Comparison of ENCODE assay signal across 24 mouse cellular contexts in the genomic region with DNA sequence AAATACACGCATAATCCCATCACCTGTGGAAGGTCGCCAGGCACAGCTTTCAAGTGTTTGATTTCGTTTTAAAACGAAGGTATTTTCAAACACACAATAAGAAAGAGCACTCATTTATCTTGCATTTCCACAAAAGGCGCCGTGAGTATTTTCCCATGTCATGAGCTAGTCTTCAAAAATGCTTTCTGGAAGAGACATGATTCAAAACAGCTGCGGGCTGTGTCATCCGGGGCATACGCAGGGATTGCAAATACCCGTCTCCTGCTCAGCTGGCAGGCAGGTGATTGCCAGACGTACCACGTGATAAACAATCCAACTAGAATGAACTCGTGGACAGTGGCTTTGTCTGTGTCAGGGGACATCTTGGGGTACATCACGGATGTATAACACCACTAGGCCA.
DNase-seq lines count a peak whose midpoint lies in the region; ATAC-seq and TF ChIP-seq lines count a peak whose summit lies in the region.
"Had no signal": no experiment of that assay in that cellular context is flagged by ENCODE, and none has a peak within 500 bp of the region (broad histone marks: within the 10 kb centered on the region; RNA-seq: fewer than 3 reads in every experiment).

No protein-coding gene starts in this region.

- 0 out of 2 replicates have a peak, but pooled peaks cover 2% of the 10 kb centered on the region for H3K4me1 ChIP-seq in embryonic facial prominence, embryonic 11.5 days (ENCODE audit: control insufficient read depth, insufficient read depth, low read length)
- peaks cover 19% of the 10 kb centered on the region for H3K4me1 ChIP-seq in embryonic facial prominence, embryonic 10.5 days
- peaks cover 36% of the 10 kb centered on the region for H3K4me1 ChIP-seq in embryonic facial prominence, embryonic 13.5 days
- H3K4me1 ChIP-seq in embryonic fibroblast, embryonic 13.5 days (ENCODE audit: control insufficient read depth, insufficient read depth, low read length) = peaks cover 13% of the 10 kb centered on the region
- H3K4me1 ChIP-seq in hindbrain, postnatal 0 days (ENCODE audit: insufficient read depth, low read length) = peaks cover 12% of the 10 kb centered on the region; the same call in 1 of the 2 replicates

- H3K36me3 ChIP-seq in embryonic facial prominence, embryonic 11.5 days (replicated peaks; ENCODE audit: control insufficient read depth, insufficient read depth, low read depth, low read length) = no peaks in the 10 kb centered on the region
- H3K36me3 ChIP-seq in embryonic facial prominence, embryonic 10.5 days (replicated peaks) = no peaks in the 10 kb centered on the region
- H3K36me3 ChIP-seq in embryonic facial prominence, embryonic 13.5 days = no peaks in the 10 kb centered on the region
- H3K36me3 ChIP-seq in hindbrain, postnatal 0 days (ENCODE audit: insufficient read depth, low read length) = no peaks in the 10 kb centered on the region
- H3K36me3 ChIP-seq: G1E; hindbrain, embryonic 12.5 days; hindbrain, embryonic 15.5 days; intestine, embryonic 15.5 days had no signal

- TF ChIP-seq POLR2A in embryonic fibroblast, embryonic 13.5 days (IDR thresholded peaks at IDR 0.05; ENCODE audit: low read depth, low read length) = no peak

- no peak for ATAC-seq in embryonic facial prominence, embryonic 11.5 days (replicated peaks; ENCODE audit: insufficient number of reproducible peaks, low FRiP score, low TSS enrichment, low read depth)
- ATAC-seq in embryonic facial prominence, embryonic 13.5 days (ENCODE audit: insufficient number of reproducible peaks, insufficient read depth, low FRiP score, low TSS enrichment, low read depth) = no peak
- no peak for ATAC-seq in hindbrain, postnatal 0 days
- ATAC-seq: activated CD4-positive, CD25-positive, alpha-beta regulatory T cell, adult 4 months; forebrain, embryonic 14.5 days; forebrain, postnatal 0 days; intestine, embryonic 15.5 days had no signal

- no peak for TF ChIP-seq CTCF in embryonic fibroblast, embryonic 13.5 days (IDR thresholded peaks at IDR 0.05; ENCODE audit: borderline replicate concordance, insufficient read depth, low read length)
- no peak for TF ChIP-seq CTCF in hindbrain, postnatal 0 days (IDR thresholded peaks at IDR 0.05; ENCODE audit: low read depth)

- H3K9ac ChIP-seq in embryonic facial prominence, embryonic 11.5 days (replicated peaks; ENCODE audit: low read length) = no peak overlapping the region
- H3K9ac ChIP-seq in embryonic facial prominence, embryonic 13.5 days = no peak overlapping the region
- H3K9ac ChIP-seq in hindbrain, postnatal 0 days (replicated peaks; ENCODE audit: low read length) = no peak overlapping the region
- H3K9ac ChIP-seq: forebrain, postnatal 0 days; hindbrain, embryonic 12.5 days; hindbrain, embryonic 15.5 days; intestine, embryonic 15.5 days had no signal

- H3K27me3 ChIP-seq in embryonic facial prominence, embryonic 11.5 days (ENCODE audit: control insufficient read depth, insufficient read depth, low read length) = no peaks in the 10 kb centered on the region; the same call in 1 of the 2 replicates
- H3K27me3 ChIP-seq in embryonic facial prominence, embryonic 10.5 days (replicated peaks; ENCODE audit: low read depth, poor library complexity, severe bottlenecking) = peaks cover 31% of the 10 kb centered on the region
- no peaks in the 10 kb centered on the region for H3K27me3 ChIP-seq in embryonic facial prominence, embryonic 13.5 days
- H3K27me3 ChIP-seq in hindbrain, postnatal 0 days (ENCODE audit: insufficient read depth, low read length) = no peaks in the 10 kb centered on the region
- H3K27me3 ChIP-seq: hindbrain, embryonic 15.5 days; intestine, embryonic 15.5 days had no signal

- no peaks in the 10 kb centered on the region for H3K9me3 ChIP-seq in embryonic facial prominence, embryonic 11.5 days (replicated peaks; ENCODE audit: control insufficient read depth, low read length)
- no peaks in the 10 kb centered on the region for H3K9me3 ChIP-seq in embryonic facial prominence, embryonic 10.5 days
- no peaks in the 10 kb centered on the region for H3K9me3 ChIP-seq in embryonic facial prominence, embryonic 13.5 days
- H3K9me3 ChIP-seq in hindbrain, postnatal 0 days (ENCODE audit: low read length) = no peaks in the 10 kb centered on the region
- H3K9me3 ChIP-seq: G1E; hindbrain, embryonic 12.5 days; hindbrain, embryonic 15.5 days; intestine, embryonic 15.5 days had no signal

- 76% methylated on average over 14 of the region's 14 CpGs for WGBS in embryonic facial prominence, embryonic 11.5 days
- WGBS in embryonic facial prominence, embryonic 10.5 days = 86% methylated on average over 14 of the region's 14 CpGs
- 49% methylated on average over 14 of the region's 14 CpGs for WGBS in embryonic facial prominence, embryonic 13.5 days
- WGBS in hindbrain, postnatal 0 days = 82% methylated on average over 14 of the region's 14 CpGs

- H3K27ac ChIP-seq in embryonic facial prominence, embryonic 11.5 days (replicated peaks; ENCODE audit: low read depth, low read length) = no peak overlapping the region
- H3K27ac ChIP-seq in embryonic facial prominence, embryonic 10.5 days (replicated peaks) = no peak overlapping the region
- H3K27ac ChIP-seq in embryonic facial prominence, embryonic 13.5 days = peak overlapping the region; percentile 45; the same call in 1 of the 2 replicates
- H3K27ac ChIP-seq in embryonic fibroblast, embryonic 13.5 days (ENCODE audit: insufficient read depth, low read length) = peak overlapping the region; percentile 63
- no peak overlapping the region for H3K27ac ChIP-seq in hindbrain, postnatal 0 days
- H3K27ac ChIP-seq: gastrocnemius, adult 2 months; hindbrain, embryonic 12.5 days; hindbrain, embryonic 15.5 days; intestine, embryonic 15.5 days had no signal

- no peak overlapping the region for H3K4me2 ChIP-seq in embryonic facial prominence, embryonic 11.5 days (ENCODE audit: low read depth, low read length)
- H3K4me2 ChIP-seq in embryonic facial prominence, embryonic 13.5 days = no peak overlapping the region
- H3K4me2 ChIP-seq in hindbrain, postnatal 0 days (ENCODE audit: low read depth, low read length) = no peak overlapping the region
- H3K4me2 ChIP-seq: heart, embryonic 11.5 days; hindbrain, embryonic 12.5 days; hindbrain, embryonic 15.5 days; intestine, embryonic 15.5 days had no signal

- peak; percentile 45 for DNase-seq in embryonic facial prominence, embryonic 11.5 days (ENCODE audit: low spot score)
- no peak for DNase-seq in embryonic facial prominence, embryonic 10.5 days (ENCODE audit: low spot score)
- DNase-seq in embryo, embryonic 9.5 days (ENCODE audit: extremely low spot score) = no peak
- no peak for DNase-seq in thymus, postnatal 25 days
- DNase-seq in hindbrain, postnatal 0 days (ENCODE audit: low spot score) = no peak
- DNase-seq: adrenal gland, adult 8-10 months; adrenal gland, postnatal 25 days; B cell, adult 2 months; cerebellum, adult 11-12 months; cerebellum, adult 9-10 months; cerebellum, postnatal 14 days; forebrain, postnatal 0 days; gastrocnemius, adult 2 months; gastrocnemius, postnatal 14 days; heart, adult 11 months had no signal

- no peak overlapping the region for H3K4me3 ChIP-seq in embryonic facial prominence, embryonic 11.5 days (ENCODE audit: low read depth, low read length)
- no peak overlapping the region for H3K4me3 ChIP-seq in embryonic facial prominence, embryonic 10.5 days
- H3K4me3 ChIP-seq in embryonic facial prominence, embryonic 13.5 days = no peak overlapping the region
- no peak overlapping the region for H3K4me3 ChIP-seq in embryonic fibroblast, embryonic 13.5 days (ENCODE audit: insufficient read depth, low read length)
- no peak overlapping the region for H3K4me3 ChIP-seq in hindbrain, postnatal 0 days (ENCODE audit: low read length)
- H3K4me3 ChIP-seq: gastrocnemius, adult 2 months; hindbrain, embryonic 12.5 days; hindbrain, embryonic 15.5 days; intestine, embryonic 15.5 days had no signal

Comparison
In these comparisons a context has a peak if more than half of its experiments do, and no peak if none do; other contexts are left out.
1. H3K27ac ChIP-seq: peak in embryonic facial prominence, embryonic 13.5 days (single experiment) and embryonic fibroblast, embryonic 13.5 days (single experiment); none in embryonic facial prominence, embryonic 11.5 days (single experiment), embryonic facial prominence, embryonic 10.5 days (single experiment) and hindbrain, postnatal 0 days (single experiment).